In the genomic region with DNA sequence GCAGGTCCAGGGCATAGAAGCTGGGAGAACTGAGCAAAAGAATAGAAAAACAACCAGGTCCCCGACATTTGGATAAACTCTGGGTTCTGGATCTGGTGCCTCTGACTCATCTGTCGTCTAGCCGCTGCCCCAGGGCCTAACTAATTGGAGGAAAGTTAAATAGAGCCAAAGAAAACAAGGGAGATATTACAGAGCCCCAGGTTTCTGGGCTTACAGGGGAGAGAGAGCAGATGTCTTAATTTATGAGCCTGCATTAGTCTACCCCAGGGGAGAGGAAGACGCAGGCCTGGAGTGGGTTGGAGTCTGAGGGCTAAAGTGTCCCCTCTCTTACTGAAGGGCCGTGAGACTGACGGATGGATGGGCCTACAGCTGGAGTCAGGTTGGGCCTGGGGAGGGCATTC, we compare ENCODE assay signal across 16 mouse cellular contexts. TPM values are rescaled to one million over a fixed set of nuclear protein-coding genes. Genes with fewer than 3 reads are reported as not detected.
DNase-seq lines count a peak whose midpoint lies in the region; ATAC-seq and TF ChIP-seq lines count a peak whose summit lies in the region.
"Had no signal": no experiment of that assay in that cellular context is flagged by ENCODE, and none has a peak within 500 bp of the region (broad histone marks: within the 10 kb centered on the region; RNA-seq: fewer than 3 reads in every experiment).

No protein-coding gene starts in this region.

- no peak overlapping the region for H3K4me2 ChIP-seq in embryonic facial prominence, embryonic 11.5 days (ENCODE audit: low read depth, low read length)
- H3K4me2 ChIP-seq in midbrain, postnatal 0 days (ENCODE audit: low read depth, low read length, poor library complexity, severe bottlenecking), result no peak overlapping the region
- H3K4me2 ChIP-seq in hindbrain, embryonic 13.5 days, result no peak overlapping the region
- no peak overlapping the region for H3K4me2 ChIP-seq in neural tube, embryonic 15.5 days
- no peak overlapping the region for H3K4me2 ChIP-seq in forebrain, embryonic 15.5 days (replicated peaks)
- H3K4me2 ChIP-seq: forebrain, embryonic 13.5 days had no signal

- no peak overlapping the region for H3K9ac ChIP-seq in embryonic facial prominence, embryonic 11.5 days (replicated peaks; ENCODE audit: low read length)
- no peak overlapping the region for H3K9ac ChIP-seq in midbrain, postnatal 0 days (replicated peaks; ENCODE audit: low read length, poor library complexity, severe bottlenecking)
- peak overlapping the region; percentile 24; the same call in 1 of the 2 replicates for H3K9ac ChIP-seq in hindbrain, embryonic 13.5 days
- H3K9ac ChIP-seq in neural tube, embryonic 15.5 days (replicated peaks), result no peak overlapping the region
- no peak overlapping the region for H3K9ac ChIP-seq in forebrain, embryonic 15.5 days (replicated peaks)
- H3K9ac ChIP-seq: forebrain, embryonic 13.5 days had no signal

- H3K27me3 ChIP-seq in embryonic facial prominence, embryonic 11.5 days (ENCODE audit: control insufficient read depth, insufficient read depth, low read length), result no peaks in the 10 kb centered on the region
- no peaks in the 10 kb centered on the region for H3K27me3 ChIP-seq in embryonic facial prominence, embryonic 10.5 days (replicated peaks; ENCODE audit: low read depth, poor library complexity, severe bottlenecking)
- no peaks in the 10 kb centered on the region for H3K27me3 ChIP-seq in midbrain, embryonic 10.5 days (ENCODE audit: low read depth, poor library complexity, severe bottlenecking)
- H3K27me3 ChIP-seq in midbrain, postnatal 0 days (ENCODE audit: insufficient read depth, low read length), result no peaks in the 10 kb centered on the region
- H3K27me3 ChIP-seq in hindbrain, embryonic 13.5 days, result no peaks in the 10 kb centered on the region
- H3K27me3 ChIP-seq in neural tube, embryonic 15.5 days (replicated peaks), result no peaks in the 10 kb centered on the region
- no peaks in the 10 kb centered on the region for H3K27me3 ChIP-seq in forebrain, embryonic 15.5 days
- H3K27me3 ChIP-seq: forebrain, embryonic 13.5 days; megakaryocyte, embryonic 14.5 days had no signal

- 36% methylated on average over 6 of the region's 6 CpGs for WGBS in embryonic facial prominence, embryonic 11.5 days
- WGBS in embryonic facial prominence, embryonic 10.5 days, result 41% methylated on average over 6 of the region's 6 CpGs
- WGBS in midbrain, embryonic 10.5 days, result 70% methylated on average over 6 of the region's 6 CpGs
- WGBS in midbrain, postnatal 0 days, result 44% methylated on average over 6 of the region's 6 CpGs
- 23% methylated on average over 6 of the region's 6 CpGs for WGBS in hindbrain, embryonic 13.5 days
- WGBS in neural tube, embryonic 15.5 days, result 15% methylated on average over 6 of the region's 6 CpGs
- 66% methylated on average over 6 of the region's 6 CpGs for WGBS in lung, adult 2 months
- 63% methylated on average over 6 of the region's 6 CpGs for WGBS in forebrain, embryonic 15.5 days

- no peak for TF ChIP-seq CTCF in midbrain, postnatal 0 days (IDR thresholded peaks at IDR 0.05)
- no peak for TF ChIP-seq CTCF in lung, adult 2 months (IDR thresholded peaks at IDR 0.05; ENCODE audit: insufficient read depth, low read length)

- no peak overlapping the region for H3K27ac ChIP-seq in embryonic facial prominence, embryonic 11.5 days (replicated peaks; ENCODE audit: low read depth, low read length)
- H3K27ac ChIP-seq in embryonic facial prominence, embryonic 10.5 days (replicated peaks), result no peak overlapping the region
- 0 out of 2 replicates have a peak overlapping the region, but pooled peaks have one; percentile 28 for H3K27ac ChIP-seq in midbrain, embryonic 10.5 days (replicated peaks)
- H3K27ac ChIP-seq in midbrain, postnatal 0 days (ENCODE audit: low read depth, low read length), result no peak overlapping the region
- H3K27ac ChIP-seq in hindbrain, embryonic 13.5 days, result peak overlapping the region; percentile 77
- peak overlapping the region; percentile 48; the same call in 1 of the 2 replicates for H3K27ac ChIP-seq in neural tube, embryonic 15.5 days (replicated peaks)
- no peak overlapping the region for H3K27ac ChIP-seq in forebrain, embryonic 15.5 days (replicated peaks)
- H3K27ac ChIP-seq: forebrain, embryonic 13.5 days had no signal

- H3K36me3 ChIP-seq in embryonic facial prominence, embryonic 11.5 days (replicated peaks; ENCODE audit: control insufficient read depth, insufficient read depth, low read depth, low read length), result no peaks in the 10 kb centered on the region
- no peaks in the 10 kb centered on the region for H3K36me3 ChIP-seq in embryonic facial prominence, embryonic 10.5 days (replicated peaks)
- no peaks in the 10 kb centered on the region for H3K36me3 ChIP-seq in midbrain, embryonic 10.5 days
- H3K36me3 ChIP-seq in midbrain, postnatal 0 days (ENCODE audit: insufficient read depth, low read length), result no peaks in the 10 kb centered on the region
- H3K36me3 ChIP-seq in hindbrain, embryonic 13.5 days, result no peaks in the 10 kb centered on the region
- no peaks in the 10 kb centered on the region for H3K36me3 ChIP-seq in neural tube, embryonic 15.5 days
- H3K36me3 ChIP-seq in forebrain, embryonic 15.5 days, result no peaks in the 10 kb centered on the region

- no peaks in the 10 kb centered on the region for H3K9me3 ChIP-seq in embryonic facial prominence, embryonic 11.5 days (replicated peaks; ENCODE audit: control insufficient read depth, low read length)
- H3K9me3 ChIP-seq in embryonic facial prominence, embryonic 10.5 days, result no peaks in the 10 kb centered on the region
- no peaks in the 10 kb centered on the region for H3K9me3 ChIP-seq in midbrain, embryonic 10.5 days (replicated peaks)
- H3K9me3 ChIP-seq in midbrain, postnatal 0 days (ENCODE audit: low read length), result no peaks in the 10 kb centered on the region
- H3K9me3 ChIP-seq in hindbrain, embryonic 13.5 days, result no peaks in the 10 kb centered on the region
- H3K9me3 ChIP-seq in neural tube, embryonic 15.5 days (replicated peaks), result no peaks in the 10 kb centered on the region
- H3K9me3 ChIP-seq in forebrain, embryonic 15.5 days, result no peaks in the 10 kb centered on the region
- H3K9me3 ChIP-seq: forebrain, embryonic 13.5 days had no signal

- no peak for ATAC-seq in embryonic facial prominence, embryonic 11.5 days (replicated peaks; ENCODE audit: insufficient number of reproducible peaks, low FRiP score, low TSS enrichment, low read depth)
- no peak for ATAC-seq in midbrain, postnatal 0 days (ENCODE audit: low FRiP score)
- ATAC-seq in hindbrain, embryonic 13.5 days (ENCODE audit: low FRiP score), result 0 out of 2 replicates have a peak, but pooled peaks have one; percentile 25
- 0 out of 2 replicates have a peak, but pooled peaks have one; percentile 32 for ATAC-seq in neural tube, embryonic 15.5 days (ENCODE audit: low FRiP score)
- ATAC-seq in forebrain, embryonic 15.5 days (replicated peaks), result no peak
- ATAC-seq: activated CD4-positive, CD25-positive, alpha-beta regulatory T cell, adult 4 months; forebrain, embryonic 13.5 days had no signal

- H3K4me1 ChIP-seq in embryonic facial prominence, embryonic 11.5 days (ENCODE audit: control insufficient read depth, insufficient read depth, low read length), result peaks cover 11% of the 10 kb centered on the region
- peaks cover 44% of the 10 kb centered on the region for H3K4me1 ChIP-seq in embryonic facial prominence, embryonic 10.5 days
- H3K4me1 ChIP-seq in midbrain, embryonic 10.5 days, result peaks cover 38% of the 10 kb centered on the region
- peaks cover 4% of the 10 kb centered on the region; the same call in 1 of the 2 replicates for H3K4me1 ChIP-seq in midbrain, postnatal 0 days (ENCODE audit: insufficient read depth, low read length)
- peaks cover 46% of the 10 kb centered on the region for H3K4me1 ChIP-seq in hindbrain, embryonic 13.5 days (replicated peaks)
- peaks cover 33% of the 10 kb centered on the region for H3K4me1 ChIP-seq in neural tube, embryonic 15.5 days
- H3K4me1 ChIP-seq in lung, adult 2 months (ENCODE audit: control insufficient read depth, insufficient read depth, low read length), result peaks cover 3% of the 10 kb centered on the region; the same call in 1 of the 2 replicates
- peaks cover 30% of the 10 kb centered on the region for H3K4me1 ChIP-seq in forebrain, embryonic 15.5 days

- no peak overlapping the region for H3K4me3 ChIP-seq in embryonic facial prominence, embryonic 11.5 days (ENCODE audit: low read depth, low read length)
- H3K4me3 ChIP-seq in embryonic facial prominence, embryonic 10.5 days, result no peak overlapping the region
- H3K4me3 ChIP-seq in midbrain, embryonic 10.5 days, result no peak overlapping the region
- no peak overlapping the region for H3K4me3 ChIP-seq in midbrain, postnatal 0 days (ENCODE audit: low read depth, low read length)
- H3K4me3 ChIP-seq in hindbrain, embryonic 13.5 days, result no peak overlapping the region
- no peak overlapping the region for H3K4me3 ChIP-seq in neural tube, embryonic 15.5 days (replicated peaks)
- no peak overlapping the region for H3K4me3 ChIP-seq in lung, adult 2 months (replicated peaks; ENCODE audit: extremely low read depth, low read depth, low read length)
- no peak overlapping the region for H3K4me3 ChIP-seq in forebrain, embryonic 15.5 days
- H3K4me3 ChIP-seq: forebrain, embryonic 13.5 days had no signal

- no peak for TF ChIP-seq POLR2A in lung, adult 2 months (IDR thresholded peaks at IDR 0.05; ENCODE audit: borderline replicate concordance, extremely low read depth, low read depth, low read length)

- peak; percentile 9 for DNase-seq in embryonic facial prominence, embryonic 11.5 days (ENCODE audit: low spot score)
- no peak for DNase-seq in embryonic facial prominence, embryonic 10.5 days (ENCODE audit: low spot score)
- no peak for DNase-seq in midbrain, embryonic 10.5 days (ENCODE audit: low spot score)
- DNase-seq in midbrain, postnatal 0 days (ENCODE audit: low spot score), result no peak
- DNase-seq in lung, adult 2 months, result no peak
- DNase-seq: cerebellum, adult 9-10 months; embryo, embryonic 11 days; gastrocnemius, postnatal 25 days; heart, postnatal 36 days; kidney, adult 9 months had no signal

RNA-seq across cellular contexts. Expression of gene Nav1, which starts 29.0 kb away (rescaled TPM):
- 11.9 and 13.4 TPM in 2 replicates for polyA plus RNA-seq in embryonic facial prominence, embryonic 11.5 days (2014; fragmentation: Nextera tagmentation; extraction: Ambion mirVana)
- polyA plus RNA-seq in embryonic facial prominence, embryonic 10.5 days (2016; fragmentation: Nextera tagmentation; extraction: Ambion mirVana), result 24.1 and 27.6 TPM in 2 replicates
- 14.5 and 16.5 TPM in 2 replicates for polyA plus RNA-seq in midbrain, embryonic 10.5 days (2016; fragmentation: Nextera tagmentation; extraction: Ambion mirVana)
- total RNA-seq in midbrain, postnatal 0 days (2014; rRNA removed), result 99.1 and 109 TPM in 2 replicates
- 37.3 and 46.5 TPM in 2 replicates for polyA plus RNA-seq in midbrain, postnatal 0 days (2015; fragmentation: Nextera tagmentation; extraction: Ambion mirVana)
- polyA plus RNA-seq in hindbrain, embryonic 13.5 days (2015; fragmentation: Nextera tagmentation; extraction: Ambion mirVana), result 42.3 and 42.6 TPM in 2 replicates
- polyA plus RNA-seq in neural tube, embryonic 15.5 days (2015; fragmentation: Nextera tagmentation; extraction: Ambion mirVana), result 40.8 and 44.1 TPM in 2 replicates
- polyA plus RNA-seq in lung, adult 2 months (2012; rRNA removed), result 19.8 and 21.2 TPM in 2 replicates
- 48.1 and 51.1 TPM in 2 replicates for polyA plus RNA-seq in forebrain, embryonic 15.5 days (2015; fragmentation: Nextera tagmentation; extraction: Ambion mirVana)

Comparison
In these comparisons a context has a peak if more than half of its experiments do, and no peak if none do; other contexts are left out.
1. H3K27ac ChIP-seq: peak in midbrain, embryonic 10.5 days (single experiment), hindbrain, embryonic 13.5 days (single experiment) and neural tube, embryonic 15.5 days (single experiment); none in embryonic facial prominence, embryonic 11.5 days (single experiment), embryonic facial prominence, embryonic 10.5 days (single experiment), midbrain, postnatal 0 days (single experiment) and forebrain, embryonic 15.5 days (single experiment).
2. ATAC-seq: peak in hindbrain, embryonic 13.5 days (single experiment) and neural tube, embryonic 15.5 days (single experiment); none in embryonic facial prominence, embryonic 11.5 days (single experiment), midbrain, postnatal 0 days (single experiment) and forebrain, embryonic 15.5 days (single experiment).